Mouse (Mus musculus): Measurements from ENCODE around the gene Mgmt. TPM values are rescaled to one million over a fixed set of nuclear protein-coding genes. Genes with fewer than 3 reads are reported as not detected.

The Mgmt gene
- polyA plus RNA-seq, 2 experiments = 3.3 to 6.6 TPM

DNA sequence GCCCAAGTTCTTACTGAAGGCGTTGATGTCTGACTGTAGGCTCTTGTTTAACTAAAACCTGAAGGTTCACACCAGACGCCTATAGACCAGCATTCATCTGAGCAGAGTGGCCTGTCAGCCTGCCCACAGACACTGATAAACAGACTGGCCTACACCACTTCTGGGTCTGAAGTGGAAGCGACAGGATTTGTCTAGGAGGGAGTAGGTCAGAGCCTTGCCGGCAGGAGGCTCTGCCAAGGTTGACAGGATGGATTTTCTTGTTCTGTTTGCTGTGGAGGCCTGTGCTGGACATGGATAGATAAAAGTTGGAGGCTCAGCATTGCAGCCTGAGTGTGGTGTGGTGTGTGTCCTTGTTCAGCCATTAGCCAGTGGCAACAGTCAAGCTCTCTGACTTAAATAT is 3.6 kb downstream of the Mgmt start:
- TF ChIP-seq POLR2A (IDR thresholded peaks at IDR 0.05; ENCODE audit: borderline replicate concordance, extremely low read depth, insufficient read depth, insufficient read length) = no peak
- DNase-seq (ENCODE audit: low spot score) (no peak), ATAC-seq (ENCODE audit: low FRiP score, low read depth) (no peak)

DNA sequence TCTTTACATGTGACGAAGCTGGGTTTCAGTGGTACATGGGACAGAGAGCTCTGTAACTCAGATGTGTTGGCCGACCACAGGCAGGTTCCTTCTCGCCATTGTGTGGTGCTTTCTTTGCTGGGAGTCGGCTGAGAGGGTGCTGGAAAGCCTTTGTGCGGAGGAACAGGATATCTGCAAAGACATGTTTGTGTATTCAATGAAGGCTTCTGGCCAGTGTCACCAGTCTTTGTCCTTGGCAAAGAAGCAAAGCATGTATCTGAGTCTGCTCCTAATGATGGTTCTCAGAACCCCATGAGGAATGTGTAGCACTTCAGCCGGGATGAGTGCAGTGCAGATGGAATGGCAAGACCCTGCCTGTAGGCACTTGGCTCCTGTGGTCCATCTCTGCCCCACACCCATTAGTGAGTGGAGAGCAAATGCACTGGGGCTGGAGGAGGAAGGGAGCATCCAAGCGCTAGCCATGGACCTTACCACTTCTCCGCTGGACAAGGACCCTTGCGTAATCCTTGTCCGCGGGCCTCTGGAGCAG is 14.3 kb downstream of the Mgmt start:
- Histone ChIP-seq H3K4me1 (ENCODE audit: control insufficient read depth, insufficient read depth, low read length) (peaks cover 6% of the 10 kb centered on the region), H3K27me3 (ENCODE audit: control insufficient read depth, insufficient read depth, low read length) (no peaks in the 10 kb centered on the region), H3K36me3 (ENCODE audit: control insufficient read depth, insufficient read depth, low read length) (no peaks in the 10 kb centered on the region), H3K4me3 (replicated peaks; ENCODE audit: low read length) (no peak overlapping the region), H3K27ac (replicated peaks; ENCODE audit: low read depth, low read length) (no peak overlapping the region), H3K9me3 (ENCODE audit: control insufficient read depth, low read length) (no peaks in the 10 kb centered on the region), H3K4me2 (replicated peaks; ENCODE audit: low read depth, low read length, severe bottlenecking) (no peak overlapping the region), H3K9ac (ENCODE audit: low read depth, low read length, severe bottlenecking) (no peak overlapping the region)
- TF ChIP-seq POLR2A (IDR thresholded peaks at IDR 0.05; ENCODE audit: borderline replicate concordance, extremely low read depth, insufficient read depth, insufficient read length) = no peak
- DNase-seq (ENCODE audit: low spot score) (no peak), ATAC-seq (ENCODE audit: low FRiP score, low read depth) (no peak)
- 93% methylated on average over 11 of the region's 11 CpGs for WGBS

More for the DNA sequence above, 3.6 kb downstream of the Mgmt start:
- WGBS = 81% methylated on average over 4 of the region's 4 CpGs
- Histone ChIP-seq H3K9ac (ENCODE audit: low read depth, low read length, severe bottlenecking) (no peak overlapping the region), H3K4me2 (replicated peaks; ENCODE audit: low read depth, low read length, severe bottlenecking) (no peak overlapping the region), H3K4me1 (ENCODE audit: control insufficient read depth, insufficient read depth, low read length) (peaks cover 10% of the 10 kb centered on the region), H3K27ac (replicated peaks; ENCODE audit: low read depth, low read length) (no peak overlapping the region), H3K27me3 (ENCODE audit: control insufficient read depth, insufficient read depth, low read length) (no peaks in the 10 kb centered on the region), H3K36me3 (ENCODE audit: control insufficient read depth, insufficient read depth, low read length) (no peaks in the 10 kb centered on the region), H3K9me3 (ENCODE audit: control insufficient read depth, low read length) (no peaks in the 10 kb centered on the region; the same call in 1 of the 2 replicates), H3K4me3 (replicated peaks; ENCODE audit: low read length) (no peak overlapping the region)

DNA sequence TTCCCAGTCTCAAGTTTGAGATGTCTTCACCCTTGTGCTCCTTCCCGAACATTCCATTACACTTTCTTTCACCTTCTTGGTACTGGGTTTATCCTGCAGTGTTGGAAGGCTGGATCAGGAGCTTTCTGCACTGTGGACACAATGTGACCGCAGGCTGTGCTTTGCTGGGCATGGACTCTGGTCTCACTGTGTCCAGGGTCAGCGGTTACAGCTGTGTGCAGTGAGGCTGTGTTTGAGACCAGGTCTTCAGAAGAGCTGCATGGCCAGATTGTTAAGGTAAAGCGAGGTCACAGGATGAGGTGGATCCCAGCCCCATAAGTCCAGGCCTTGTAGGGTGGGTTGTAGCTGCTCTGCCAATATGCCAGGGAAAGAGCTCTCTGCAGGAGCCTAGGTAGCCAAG is 18.5 kb downstream of the Mgmt start:
- WGBS = 94% methylated on average over 4 of the region's 4 CpGs

DNA sequence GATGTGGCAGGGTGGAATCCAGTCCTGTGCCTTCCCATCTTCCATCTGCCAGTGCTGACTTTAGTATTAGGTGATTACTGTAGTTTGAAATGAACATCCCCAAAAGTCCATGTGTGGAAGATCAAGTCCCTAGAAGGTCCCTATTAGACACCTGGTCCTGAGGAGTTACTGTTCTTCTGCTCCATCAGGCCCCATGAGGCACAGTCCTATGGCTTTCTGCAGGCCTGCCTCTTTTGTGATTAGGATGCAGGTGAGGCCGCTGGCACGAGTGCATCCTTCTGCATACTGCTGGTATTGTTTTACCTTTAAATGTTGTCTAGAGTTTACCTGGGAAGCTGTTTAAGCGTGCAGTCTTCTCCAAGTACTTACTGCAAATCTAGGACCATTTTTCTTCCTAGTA is 21.6 kb downstream of the Mgmt start:
- H3K9ac ChIP-seq (ENCODE audit: low read depth, low read length, severe bottlenecking) = no peak overlapping the region
- WGBS = 87% methylated on average over 3 of the region's 3 CpGs
- H3K9me3 ChIP-seq (ENCODE audit: control insufficient read depth, low read length) = no peaks in the 10 kb centered on the region
- DNase-seq (ENCODE audit: low spot score) (no peak), ATAC-seq (ENCODE audit: low FRiP score, low read depth) (no peak)
- H3K27ac ChIP-seq (replicated peaks; ENCODE audit: low read depth, low read length) = no peak overlapping the region
- TF ChIP-seq POLR2A (IDR thresholded peaks at IDR 0.05; ENCODE audit: borderline replicate concordance, extremely low read depth, insufficient read depth, insufficient read length) = no peak
- no peaks in the 10 kb centered on the region for H3K27me3 ChIP-seq (ENCODE audit: control insufficient read depth, insufficient read depth, low read length)
- H3K4me2 ChIP-seq (replicated peaks; ENCODE audit: low read depth, low read length, severe bottlenecking) = no peak overlapping the region
- peaks cover 15% of the 10 kb centered on the region for H3K4me1 ChIP-seq (ENCODE audit: control insufficient read depth, insufficient read depth, low read length)
- H3K36me3 ChIP-seq (ENCODE audit: control insufficient read depth, insufficient read depth, low read length) = no peaks in the 10 kb centered on the region
- H3K4me3 ChIP-seq (replicated peaks; ENCODE audit: low read length) = no peak overlapping the region

More for the DNA sequence above, 18.5 kb downstream of the Mgmt start:
- ATAC-seq (ENCODE audit: low FRiP score, low read depth) = no peak
- Histone ChIP-seq H3K4me1 (ENCODE audit: control insufficient read depth, insufficient read depth, low read length) (peaks cover 15% of the 10 kb centered on the region), H3K27ac (replicated peaks; ENCODE audit: low read depth, low read length) (no peak overlapping the region), H3K9me3 (ENCODE audit: control insufficient read depth, low read length) (no peaks in the 10 kb centered on the region), H3K4me3 (replicated peaks; ENCODE audit: low read length) (no peak overlapping the region), H3K27me3 (ENCODE audit: control insufficient read depth, insufficient read depth, low read length) (no peaks in the 10 kb centered on the region), H3K4me2 (replicated peaks; ENCODE audit: low read depth, low read length, severe bottlenecking) (no peak overlapping the region), H3K36me3 (ENCODE audit: control insufficient read depth, insufficient read depth, low read length) (no peaks in the 10 kb centered on the region), H3K9ac (ENCODE audit: low read depth, low read length, severe bottlenecking) (no peak overlapping the region)
- TF ChIP-seq POLR2A (IDR thresholded peaks at IDR 0.05; ENCODE audit: borderline replicate concordance, extremely low read depth, insufficient read depth, insufficient read length) = no peak
- DNase-seq (ENCODE audit: low spot score) = no peak

DNA sequence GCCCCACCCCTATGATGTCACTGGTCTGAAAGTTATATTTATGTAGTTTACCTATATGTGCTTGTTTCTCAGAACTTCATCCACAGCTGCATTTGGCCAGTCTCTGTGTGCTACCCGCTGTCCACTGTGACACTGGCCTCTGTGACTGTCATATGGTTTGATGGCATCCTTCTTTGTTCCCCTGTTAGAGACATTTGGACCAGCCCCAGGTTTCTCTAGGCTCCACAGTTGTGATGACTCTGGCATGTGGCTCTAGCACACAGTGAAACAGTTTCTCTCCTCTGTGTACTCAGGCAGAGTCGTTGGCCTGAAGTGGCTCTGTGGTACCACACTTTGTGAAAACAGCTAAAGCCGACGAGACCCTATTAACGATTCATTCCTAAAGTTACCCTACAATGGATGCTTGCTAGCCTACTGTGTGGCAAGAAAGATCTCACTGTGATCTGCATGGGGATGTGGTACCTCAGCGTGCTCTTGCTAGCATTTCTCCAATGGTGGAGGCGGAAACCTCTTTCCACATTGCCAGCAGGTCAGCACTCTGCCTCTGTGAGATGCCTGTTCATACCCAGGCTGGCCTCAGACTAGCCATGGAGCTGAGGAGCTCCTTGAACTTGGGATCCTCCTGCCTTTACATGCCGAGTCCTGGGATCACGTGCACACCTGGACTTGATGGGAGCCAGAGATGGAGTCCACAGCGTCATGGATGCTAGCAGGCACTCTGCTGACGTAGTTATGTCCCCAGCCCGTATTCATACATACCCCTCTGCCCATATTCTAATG is 26.8 kb downstream of the Mgmt start:
- DNase-seq (ENCODE audit: low spot score) (no peak), ATAC-seq (ENCODE audit: low FRiP score, low read depth) (no peak)
- H3K9me3 ChIP-seq (ENCODE audit: control insufficient read depth, low read length) = no peaks in the 10 kb centered on the region

More for the DNA sequence above, 26.8 kb downstream of the Mgmt start:
- no peak for TF ChIP-seq POLR2A (IDR thresholded peaks at IDR 0.05; ENCODE audit: borderline replicate concordance, extremely low read depth, insufficient read depth, insufficient read length)
- no peaks in the 10 kb centered on the region for H3K36me3 ChIP-seq (ENCODE audit: control insufficient read depth, insufficient read depth, low read length)
- no peak overlapping the region for H3K4me3 ChIP-seq (replicated peaks; ENCODE audit: low read length)
- H3K4me2 ChIP-seq (replicated peaks; ENCODE audit: low read depth, low read length, severe bottlenecking) = no peak overlapping the region
- peaks cover 16% of the 10 kb centered on the region for H3K4me1 ChIP-seq (ENCODE audit: control insufficient read depth, insufficient read depth, low read length)
- H3K9ac ChIP-seq (ENCODE audit: low read depth, low read length, severe bottlenecking) = no peak overlapping the region
- no peaks in the 10 kb centered on the region for H3K27me3 ChIP-seq (ENCODE audit: control insufficient read depth, insufficient read depth, low read length)
- H3K27ac ChIP-seq (replicated peaks; ENCODE audit: low read depth, low read length) = peak overlapping the region; percentile 27; the same call in 1 of the 2 replicates
- WGBS = 82% methylated on average over 12 of the region's 12 CpGs

Data from limb, embryonic 14.5 days (tissue).